Comparison of ENCODE assay signal across 35 mouse cellular contexts in genomic region chr4:84011941-84012340, GRCm38 (mm10).
"Had no signal": no experiment of that assay in that cellular context is flagged by ENCODE, and none has a peak within 500 bp of the region (broad histone marks: within the 10 kb centered on the region; RNA-seq: fewer than 3 reads in every experiment).

No protein-coding gene starts in this region.

- H3K27me3 ChIP-seq: heart, embryonic 12.5 days; heart, embryonic 15.5 days; hindbrain, embryonic 12.5 days; hindbrain, embryonic 15.5 days; intestine, embryonic 15.5 days; kidney, embryonic 15.5 days had no signal

- H3K4me2 ChIP-seq: heart, embryonic 11.5 days; heart, embryonic 12.5 days; heart, embryonic 13.5 days; heart, embryonic 15.5 days; hindbrain, embryonic 12.5 days; hindbrain, embryonic 13.5 days; hindbrain, embryonic 14.5 days; hindbrain, embryonic 15.5 days; intestine, embryonic 15.5 days; kidney, embryonic 15.5 days had no signal

- H3K4me3 ChIP-seq: heart, embryonic 10.5 days; heart, embryonic 12.5 days; heart, embryonic 13.5 days; heart, embryonic 15.5 days; hindbrain, embryonic 10.5 days; hindbrain, embryonic 12.5 days; hindbrain, embryonic 13.5 days; hindbrain, embryonic 15.5 days; intestine, embryonic 15.5 days; kidney, embryonic 15.5 days; layer of hippocampus, adult 2 months had no signal

- DNase-seq: heart, postnatal 10 days; heart, postnatal 14 days; heart, postnatal 36 days; heart, postnatal 4 days; kidney, adult 11 months; kidney, adult 18-20 months; kidney, adult 2 months; kidney, adult 8-10 months; kidney, adult 9 months; kidney, postnatal 10 days; kidney, postnatal 14 days; kidney, postnatal 25 days; kidney, postnatal 36 days; kidney, postnatal 4 days; layer of hippocampus, adult 9-11 months; layer of hippocampus, postnatal 36 days had no signal

- H3K9ac ChIP-seq: heart, embryonic 12.5 days; heart, embryonic 13.5 days; heart, embryonic 15.5 days; hindbrain, embryonic 12.5 days; hindbrain, embryonic 13.5 days; hindbrain, embryonic 14.5 days; hindbrain, embryonic 15.5 days; intestine, embryonic 15.5 days; kidney, embryonic 15.5 days had no signal

- H3K36me3 ChIP-seq: heart, embryonic 10.5 days; heart, embryonic 12.5 days; heart, embryonic 13.5 days; heart, embryonic 15.5 days; hindbrain, embryonic 10.5 days; hindbrain, embryonic 12.5 days; hindbrain, embryonic 13.5 days; hindbrain, embryonic 15.5 days; intestine, embryonic 15.5 days; kidney, embryonic 15.5 days had no signal

- ATAC-seq: hindbrain, embryonic 16.5 days; hindbrain, postnatal 0 days; inflammation-experienced regulatory T-cells, adult 6 months; intestine, embryonic 15.5 days; intestine, embryonic 16.5 days; intestine, postnatal 0 days had no signal

- H3K27ac ChIP-seq: heart, embryonic 10.5 days; heart, embryonic 13.5 days; heart, embryonic 15.5 days; hindbrain, embryonic 10.5 days; hindbrain, embryonic 12.5 days; hindbrain, embryonic 13.5 days; hindbrain, embryonic 14.5 days; hindbrain, embryonic 15.5 days; hindbrain, postnatal 0 days; intestine, embryonic 15.5 days; kidney, embryonic 15.5 days; kidney, postnatal 0 days; layer of hippocampus, adult 2 months had no signal

- H3K9me3 ChIP-seq: heart, embryonic 10.5 days; heart, embryonic 12.5 days; heart, embryonic 13.5 days; heart, embryonic 15.5 days; hindbrain, embryonic 10.5 days; hindbrain, embryonic 12.5 days; hindbrain, embryonic 13.5 days; hindbrain, embryonic 15.5 days; intestine, embryonic 15.5 days; kidney, embryonic 15.5 days had no signal

- H3K4me1 ChIP-seq: hindbrain, embryonic 10.5 days; hindbrain, embryonic 12.5 days; hindbrain, embryonic 13.5 days; hindbrain, embryonic 15.5 days; intestine, embryonic 15.5 days had no signal
